Mouse (Mus musculus) lung, adult 2 months (tissue): ENCODE results near the gene Dnajc25. TPM values are rescaled to one million over a fixed set of nuclear protein-coding genes. Genes with fewer than 3 reads are reported as not detected.
A peak's percentile ranks its signal among the peaks of the same experiment; 100 is the strongest.

Experiments used
- DNase-seq: peaks from one replicate; pipeline ENCODE4 v3.0.0; 2022
- H3K4me1 ChIP-seq: fragments of 200-500 bp; 2 replicates; pipeline ENCODE4 v1.6.1; 2011; ENCODE audit warnings: low read length; ENCODE audit not compliant: control insufficient read depth, insufficient read depth
- H3K4me3 ChIP-seq: fragments of 200-500 bp; replicated peaks from 2 replicates; pipeline ENCODE3; 2011; ENCODE audit warnings: low read depth, mild to moderate bottlenecking, control low read depth, low read length; ENCODE audit errors: extremely low read depth
- CTCF ChIP-seq: fragments of 200-500 bp; IDR thresholded peaks from 2 replicates; pipeline ENCODE4 v1.5.1; 2011; ENCODE audit warnings: mild to moderate bottlenecking, low read length, control low read depth; ENCODE audit not compliant: insufficient read depth
- POLR2A ChIP-seq: fragments of 200-500 bp; IDR thresholded peaks from 2 replicates; pipeline ENCODE4 v1.6.1; 2011; ENCODE audit warnings: low read depth, mild to moderate bottlenecking, control low read depth, low read length, borderline replicate concordance; ENCODE audit errors: extremely low read depth
- WGBS: fragments of 180-500 bp; shearing (Covaris S2); methylation state at CpG from one replicate; pipeline ENCODE4 v1.1.7; 2018; 5-methylcytosine and 5-hydroxymethylcytosine counted together
- polyA plus RNA-seq: library from polyadenylated mRNA; depleted of rRNA; stranded (reverse); fragments of >200 nt; gene quantifications from 2 replicates; pipeline ENCODE4 v1.2.3, GENCODE M21; 2012

Dnajc25 gene
- polyA plus RNA-seq, 1 experiment: 3.6 TPM

GRCm38 (mm10) chr4:58985157-58985648, 9.7 kb upstream of the Dnajc25 start:
- WGBS: 9% methylated on average over 7 of the region's 7 CpGs
- Histone ChIP-seq H3K4me3 (no peak overlapping the region), H3K4me1 (no peaks in the 10 kb centered on the region)
- TF ChIP-seq CTCF (peak; percentile 69), POLR2A (no peak)
- DNase-seq: peak; percentile 82

GRCm38 (mm10) chr4:58986540-58987190, 8.2 kb upstream of the Dnajc25 start, which contains the start of gene Ptgr1:
Gene Ptgr1 (minus strand): TSS chr4:58987119.
- TF ChIP-seq POLR2A (peak; percentile 20; the same call in 1 of the 2 replicates), CTCF (no peak)
- DNase-seq: peak; percentile 76
- H3K4me3 ChIP-seq: peak within 1 kb of the TSS; percentile 70
- 1% methylated on average over 28 of the region's 28 CpGs for WGBS
- H3K4me1 ChIP-seq: no peaks in the 10 kb centered on the region

GRCm38 (mm10) chr4:58989303-58989898, 5.5 kb upstream of the Dnajc25 start:
- WGBS: 71% methylated on average over 7 of the region's 7 CpGs
- TF ChIP-seq POLR2A: no peak
- DNase-seq: no peak
- no peak overlapping the region for H3K4me3 ChIP-seq
- no peaks in the 10 kb centered on the region for H3K4me1 ChIP-seq

GRCm38 (mm10) chr4:58990609-58991434, 4.0 kb upstream of the Dnajc25 start:
- no peaks in the 10 kb centered on the region for H3K4me1 ChIP-seq
- DNase-seq: no peak
- H3K4me3 ChIP-seq: no peak overlapping the region
- WGBS: 87% methylated on average over 17 of the region's 17 CpGs
- TF ChIP-seq CTCF (no peak), POLR2A (no peak)

- WGBS: 65% methylated on average over 5 of the region's 5 CpGs
- TF ChIP-seq POLR2A: no peak
- TF ChIP-seq CTCF: no peak
- no peak overlapping the region for H3K4me3 ChIP-seq
- no peak for DNase-seq
- H3K4me1 ChIP-seq: no peaks in the 10 kb centered on the region
These were observed 2.7 kb upstream of the Dnajc25 start for GRCm38 (mm10) chr4:58992195-58992594.

- whole genome bisulfite sequencing: 61% methylated on average over 8 of the region's 8 CpGs
- TF ChIP-seq CTCF: no peak
- TF ChIP-seq POLR2A: no peak
- Histone ChIP-seq H3K4me3 (no peak overlapping the region), H3K4me1 (no peaks in the 10 kb centered on the region)
- no peak for DNase-seq
These were observed 410 bp downstream of the Dnajc25 start for GRCm38 (mm10) chr4:58995251-58995693.

GRCm38 (mm10) chr4:58997081-58997480, 2.2 kb downstream of the Dnajc25 start:
- Histone ChIP-seq H3K4me1 (no peaks in the 10 kb centered on the region), H3K4me3 (no peak overlapping the region)
- 40% methylated on average over 5 of the region's 5 CpGs for WGBS
- no peak for DNase-seq
- TF ChIP-seq CTCF: no peak
- TF ChIP-seq POLR2A: no peak

GRCm38 (mm10) chr4:58998688-58999087, 3.8 kb downstream of the Dnajc25 start:
- DNase-seq: no peak
- TF ChIP-seq CTCF (no peak), POLR2A (no peak)
- WGBS: 94% methylated on average over 1 of the region's 1 CpGs
- Histone ChIP-seq H3K4me3 (no peak overlapping the region), H3K4me1 (no peaks in the 10 kb centered on the region)

GRCm38 (mm10) chr4:58999686-59000085, 4.8 kb downstream of the Dnajc25 start:
- peaks cover 4% of the 10 kb centered on the region; the same call in 1 of the 2 replicates for H3K4me1 ChIP-seq
- H3K4me3 ChIP-seq: no peak overlapping the region
- TF ChIP-seq POLR2A: no peak
- peak; percentile 89 for TF ChIP-seq CTCF
- 2% methylated on average over 2 of the region's 2 CpGs for WGBS
- peak; percentile 60 for DNase-seq
